9 mouse cellular contexts compared by ENCODE assay signal in the genomic region with DNA sequence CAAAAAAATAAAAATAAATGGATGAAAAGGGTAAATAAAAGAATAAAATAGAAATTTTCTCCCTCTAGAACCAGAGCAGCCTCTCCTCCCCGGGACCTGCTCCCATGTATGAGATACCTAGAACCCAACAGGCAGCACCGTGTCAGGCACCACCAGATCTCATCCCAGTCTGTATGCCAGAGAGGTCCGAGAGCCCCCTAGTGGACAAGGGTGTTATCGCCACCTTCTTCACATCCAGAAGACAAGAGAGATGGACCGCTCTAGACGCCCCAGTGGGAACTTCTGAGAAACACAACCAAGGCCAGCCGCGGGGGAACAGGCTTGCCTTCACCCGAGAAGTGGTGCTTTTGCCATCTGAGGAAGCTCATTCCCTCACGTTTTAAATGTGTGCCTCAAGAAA. TPM values are rescaled to one million over a fixed set of nuclear protein-coding genes. Genes with fewer than 3 reads are reported as not detected.
A peak's percentile ranks its signal among the peaks of the same experiment; 100 is the strongest.
DNase-seq lines count a peak whose midpoint lies in the region; ATAC-seq lines count a peak whose summit lies in the region.
"Had no signal": no experiment of that assay in that cellular context is flagged by ENCODE, and none has a peak within 500 bp of the region (broad histone marks: within the 10 kb centered on the region; RNA-seq: fewer than 3 reads in every experiment).

No protein-coding gene starts in this region.

- H3K4me2 ChIP-seq in midbrain, embryonic 11.5 days = no peak overlapping the region
- H3K4me2 ChIP-seq in midbrain, embryonic 16.5 days (ENCODE audit: low read length) = no peak overlapping the region
- H3K4me2 ChIP-seq in embryonic facial prominence, embryonic 11.5 days (ENCODE audit: low read depth, low read length) = no peak overlapping the region

- H3K9me3 ChIP-seq in midbrain, embryonic 11.5 days (ENCODE audit: control insufficient read depth, low read length) = peaks cover 3% of the 10 kb centered on the region; the same call in 1 of the 2 replicates
- no peaks in the 10 kb centered on the region; the same call in 1 of the 2 replicates for H3K9me3 ChIP-seq in midbrain, embryonic 16.5 days (replicated peaks; ENCODE audit: control insufficient read depth, low read length, poor library complexity, severe bottlenecking)
- no peaks in the 10 kb centered on the region for H3K9me3 ChIP-seq in embryonic facial prominence, embryonic 11.5 days (replicated peaks; ENCODE audit: control insufficient read depth, low read length)

- peak; percentile 92 for DNase-seq in midbrain, embryonic 11.5 days (ENCODE audit: low spot score, missing footprints)
- DNase-seq in adrenal gland, postnatal 36 days = peak; percentile 75 to 82
- peak; percentile 78 for DNase-seq in embryonic facial prominence, embryonic 11.5 days (ENCODE audit: low spot score)
- DNase-seq in heart, postnatal 4 days = peak; percentile 71
- DNase-seq in left cerebral cortex, postnatal 25 days (ENCODE audit: low spot score in 2 of 2) = peak; percentile 51 to 73
- peak; percentile 76 for DNase-seq in testis, postnatal 10 days (ENCODE audit: low spot score)

- no peaks in the 10 kb centered on the region for H3K36me3 ChIP-seq in midbrain, embryonic 11.5 days (ENCODE audit: control insufficient read depth, insufficient read depth, low read length)
- H3K36me3 ChIP-seq in midbrain, embryonic 16.5 days (ENCODE audit: control insufficient read depth, insufficient read depth, low read length) = no peaks in the 10 kb centered on the region
- H3K36me3 ChIP-seq in embryonic facial prominence, embryonic 11.5 days (replicated peaks; ENCODE audit: control insufficient read depth, insufficient read depth, low read depth, low read length) = no peaks in the 10 kb centered on the region

- no peak overlapping the region for H3K9ac ChIP-seq in midbrain, embryonic 11.5 days (ENCODE audit: low read length)
- H3K9ac ChIP-seq in midbrain, embryonic 16.5 days (ENCODE audit: low read depth, low read length) = no peak overlapping the region
- H3K9ac ChIP-seq in embryonic facial prominence, embryonic 11.5 days (replicated peaks; ENCODE audit: low read length) = no peak overlapping the region

- H3K27ac ChIP-seq in midbrain, embryonic 11.5 days (ENCODE audit: low read depth, low read length) = no peak overlapping the region
- H3K27ac ChIP-seq in midbrain, embryonic 16.5 days (ENCODE audit: low read length) = no peak overlapping the region
- no peak overlapping the region for H3K27ac ChIP-seq in embryonic facial prominence, embryonic 11.5 days (replicated peaks; ENCODE audit: low read depth, low read length)

- intact Hi-C loops in left cerebral cortex, postnatal 25 days (cut with DNase I) = loop anchor here (5.0 kb wide), 1 partner anchor 186 kb away; no protein-coding TSS in a partner anchor

- H3K4me3 ChIP-seq in midbrain, embryonic 11.5 days (ENCODE audit: low read depth, low read length) = no peak overlapping the region
- no peak overlapping the region for H3K4me3 ChIP-seq in midbrain, embryonic 16.5 days (ENCODE audit: low read depth, low read length)
- H3K4me3 ChIP-seq in embryonic facial prominence, embryonic 11.5 days (ENCODE audit: low read depth, low read length) = no peak overlapping the region

- WGBS in midbrain, embryonic 11.5 days = 25% methylated on average over 10 of the region's 10 CpGs
- WGBS in midbrain, embryonic 16.5 days = 18% methylated on average over 10 of the region's 10 CpGs
- WGBS in embryonic facial prominence, embryonic 11.5 days = 24% methylated on average over 10 of the region's 10 CpGs

- no peak for ATAC-seq in midbrain, embryonic 11.5 days (ENCODE audit: low FRiP score)
- no peak for ATAC-seq in midbrain, embryonic 16.5 days
- ATAC-seq in embryonic facial prominence, embryonic 11.5 days (replicated peaks; ENCODE audit: insufficient number of reproducible peaks, low FRiP score, low TSS enrichment, low read depth) = peak; percentile 39; the same call in 1 of the 2 replicates
- peak; percentile 89 for ATAC-seq in monocyte, adult 5-6 weeks (replicated peaks; ENCODE audit: insufficient number of reproducible peaks, low FRiP score, low TSS enrichment, poor library complexity, severe bottlenecking)

- no peaks in the 10 kb centered on the region for H3K4me1 ChIP-seq in midbrain, embryonic 11.5 days (ENCODE audit: control insufficient read depth, insufficient read depth, low read length)
- H3K4me1 ChIP-seq in midbrain, embryonic 16.5 days (ENCODE audit: control insufficient read depth, insufficient read depth, low read length) = no peaks in the 10 kb centered on the region
- H3K4me1 ChIP-seq in embryonic facial prominence, embryonic 11.5 days (ENCODE audit: control insufficient read depth, insufficient read depth, low read length) = no peaks in the 10 kb centered on the region

- H3K27me3 ChIP-seq in midbrain, embryonic 11.5 days (ENCODE audit: control insufficient read depth, insufficient read depth, low read length) = no peaks in the 10 kb centered on the region
- H3K27me3 ChIP-seq in midbrain, embryonic 16.5 days (ENCODE audit: control insufficient read depth, insufficient read depth, low read depth, low read length) = no peaks in the 10 kb centered on the region
- H3K27me3 ChIP-seq in embryonic facial prominence, embryonic 11.5 days (ENCODE audit: control insufficient read depth, insufficient read depth, low read length) = no peaks in the 10 kb centered on the region; the same call in 1 of the 2 replicates

RNA-seq across cellular contexts. Expression of gene Dhrs4, which starts 20.3 kb away (rescaled TPM):
- 33.9 and 34.8 TPM in 2 replicates for polyA plus RNA-seq in midbrain, embryonic 11.5 days (2014; fragmentation: Nextera tagmentation; extraction: Ambion mirVana)
- 21.4 and 22.2 TPM in 2 replicates for polyA plus RNA-seq in midbrain, embryonic 16.5 days (2015; fragmentation: Nextera tagmentation; extraction: Ambion mirVana)
- 10 to 100 TPM; 90.2 to 91.6 TPM for total RNA-seq in adrenal gland, postnatal 36 days (2021)
- 49.5 and 58.3 TPM in 2 replicates for polyA plus RNA-seq in embryonic facial prominence, embryonic 11.5 days (2014; fragmentation: Nextera tagmentation; extraction: Ambion mirVana)
- 100 to 1,000 TPM; 102 to 115 TPM for total RNA-seq in heart, postnatal 4 days (2021)
- total RNA-seq in left cerebral cortex, postnatal 25 days (2021) = 10 to 100 TPM; 15.2 to 15.4 TPM
- total RNA-seq in monocyte, adult 5-6 weeks (2017) = 29.7 to 79.0 TPM (median 63.6 TPM) in 3 replicates

RNA-seq across cellular contexts. Expression of gene Carmil3, which starts 32.2 kb away (rescaled TPM):
- polyA plus RNA-seq in midbrain, embryonic 11.5 days (2014; fragmentation: Nextera tagmentation; extraction: Ambion mirVana) = 8.6 and 9.7 TPM in 2 replicates
- polyA plus RNA-seq in midbrain, embryonic 16.5 days (2015; fragmentation: Nextera tagmentation; extraction: Ambion mirVana) = 34.5 and 37.7 TPM in 2 replicates
- 1 to 10 TPM; 3.6 to 4.6 TPM for total RNA-seq in adrenal gland, postnatal 36 days (2021)
- 4.9 TPM in 2 replicates for polyA plus RNA-seq in embryonic facial prominence, embryonic 11.5 days (2014; fragmentation: Nextera tagmentation; extraction: Ambion mirVana)
- 1 to 10 TPM; 2.9 to 5.9 TPM for total RNA-seq in heart, postnatal 4 days (2021)
- total RNA-seq in left cerebral cortex, postnatal 25 days (2021) = 10 to 100 TPM; 46.6 to 46.9 TPM
- not detected in 3 replicates for total RNA-seq in monocyte, adult 5-6 weeks (2017)

RNA-seq across cellular contexts. Expression of gene Cpne6, which starts 52.0 kb away (rescaled TPM):
- polyA plus RNA-seq in midbrain, embryonic 11.5 days (2014; fragmentation: Nextera tagmentation; extraction: Ambion mirVana) = 0.23 and 0.26 TPM in 2 replicates
- polyA plus RNA-seq in midbrain, embryonic 16.5 days (2015; fragmentation: Nextera tagmentation; extraction: Ambion mirVana) = 2.2 and 3.4 TPM in 2 replicates
- not detected for total RNA-seq in adrenal gland, postnatal 36 days (2021)
- polyA plus RNA-seq in embryonic facial prominence, embryonic 11.5 days (2014; fragmentation: Nextera tagmentation; extraction: Ambion mirVana) = 0.24 and 0.29 TPM in 2 replicates
- total RNA-seq in heart, postnatal 4 days (2021) = under 1 TPM in 1 of 2 experiments, not detected in 1; 0.12 TPM
- 100 to 1,000 TPM; 180 to 216 TPM for total RNA-seq in left cerebral cortex, postnatal 25 days (2021)
- not detected in 3 replicates for total RNA-seq in monocyte, adult 5-6 weeks (2017)
- total RNA-seq: gastrocnemius, adult 8-10 months had no signal

Comparison
In these comparisons a context has a peak if more than half of its experiments do, and no peak if none do; other contexts are left out.
1. ATAC-seq: peak in embryonic facial prominence, embryonic 11.5 days (single experiment) and monocyte, adult 5-6 weeks (single experiment); none in midbrain, embryonic 11.5 days (single experiment) and midbrain, embryonic 16.5 days (single experiment).
2. RNA of gene Carmil3, which starts 32.2 kb away (total RNA-seq): 46.6 to 46.9 TPM in left cerebral cortex, postnatal 25 days; 2.9 to 5.9 TPM in heart, postnatal 4 days, 3.6 to 4.6 TPM in adrenal gland, postnatal 36 days and not detected in monocyte, adult 5-6 weeks; every median in the first group is over 4 times any median in the second.
3. RNA of gene Cpne6, which starts 52.0 kb away (total RNA-seq): 180 to 216 TPM in left cerebral cortex, postnatal 25 days; 0.12 TPM in heart, postnatal 4 days, not detected in adrenal gland, postnatal 36 days and not detected in monocyte, adult 5-6 weeks; every median in the first group is over 100 times any median in the second.
4. Peak in every context shown above with its lines, with median percentiles within 50 percentile points of each other: DNase-seq.